Mouse (Mus musculus): ENCODE data around the gene Ptprq. TPM values are rescaled to one million over a fixed set of nuclear protein-coding genes. Genes with fewer than 3 reads are reported as not detected.

Ptprq gene
- total RNA-seq (2021) = under 1 TPM; 0.05 to 0.09 TPM
- long read RNA-seq, experiment 1 = 0 reads
- long read RNA-seq, experiment 2 = 0 reads

- Histone ChIP-seq H3K27ac (no peak within 1 kb of the TSS), H3K4me3 (no peak within 1 kb of the TSS)
- intact Hi-C loops (cut with DNase I) = no loop called here
- no peak for DNase-seq (ENCODE audit: extremely low spot score in 1 of 2, low spot score in 2 of 2)
- no peak for TF ChIP-seq CTCF (IDR thresholded peaks at IDR 0.05)
These were observed at the start of gene Ptprq for GRCm38 (mm10) chr10:107719806-107720205. Gene Ptprq, minus strand, starts transcription at chr10:107720051.

GRCm38 (mm10) chr10:107759624-107760023 lies 39.8 kb upstream of the Ptprq start:
- intact Hi-C loops (cut with DNase I) = no loop called here
- DNase-seq (ENCODE audit: extremely low spot score in 1 of 2, low spot score in 2 of 2) = no peak
- H3K4me3 ChIP-seq = no peak overlapping the region
- no peak for TF ChIP-seq CTCF (IDR thresholded peaks at IDR 0.05)
- H3K27ac ChIP-seq = no peak overlapping the region

- Histone ChIP-seq H3K4me3 (no peak overlapping the region), H3K27ac (no peak overlapping the region)
- no peak for DNase-seq (ENCODE audit: extremely low spot score in 1 of 2, low spot score in 2 of 2)
- no peak for TF ChIP-seq CTCF (IDR thresholded peaks at IDR 0.05)
- intact Hi-C loops (cut with DNase I) = no loop called here
These were observed 33.6 kb upstream of the Ptprq start for GRCm38 (mm10) chr10:107753471-107753870.

GRCm38 (mm10) chr10:107752351-107753143 lies 32.7 kb upstream of the Ptprq start:
- intact Hi-C loops (cut with DNase I) = loop anchor here (1.0 kb wide), 1 partner anchor 14 kb away; no protein-coding TSS in a partner anchor
- no peak overlapping the region for H3K4me3 ChIP-seq
- DNase-seq (ENCODE audit: extremely low spot score in 1 of 2, low spot score in 2 of 2) = peak; percentile 67 to 75
- TF ChIP-seq CTCF (IDR thresholded peaks at IDR 0.05) = no peak
- H3K27ac ChIP-seq = peak overlapping the region; percentile 38; the same call in 1 of the 2 replicates

GRCm38 (mm10) chr10:107751944-107752343 lies 32.1 kb upstream of the Ptprq start:
- no peak for TF ChIP-seq CTCF (IDR thresholded peaks at IDR 0.05)
- Histone ChIP-seq H3K27ac (peak overlapping the region; percentile 38; the same call in 1 of the 2 replicates), H3K4me3 (no peak overlapping the region)
- DNase-seq (ENCODE audit: extremely low spot score in 1 of 2, low spot score in 2 of 2) = no peak
- intact Hi-C loops (cut with DNase I) = loop anchor here (1.0 kb wide), 1 partner anchor 14 kb away; no protein-coding TSS in a partner anchor

GRCm38 (mm10) chr10:107747566-107747965 lies 27.7 kb upstream of the Ptprq start:
- H3K4me3 ChIP-seq = no peak overlapping the region
- peak; percentile 78 for TF ChIP-seq CTCF (IDR thresholded peaks at IDR 0.05)
- intact Hi-C loops (cut with DNase I) = loop anchor here (5.0 kb wide), 3 partner anchors 305 to 815 kb away; no protein-coding TSS in a partner anchor
- DNase-seq (ENCODE audit: extremely low spot score in 1 of 2, low spot score in 2 of 2) = peak in 1 of 2 experiments; percentile 22
- no peak overlapping the region for H3K27ac ChIP-seq

GRCm38 (mm10) chr10:107746717-107747116 lies 26.9 kb upstream of the Ptprq start:
- no peak overlapping the region for H3K27ac ChIP-seq
- H3K4me3 ChIP-seq = no peak overlapping the region
- no peak for DNase-seq (ENCODE audit: extremely low spot score in 1 of 2, low spot score in 2 of 2)
- no peak for TF ChIP-seq CTCF (IDR thresholded peaks at IDR 0.05)
- intact Hi-C loops (cut with DNase I) = loop anchor here (5.0 kb wide), 3 partner anchors 304 to 814 kb away; no protein-coding TSS in a partner anchor

- H3K27ac ChIP-seq = no peak overlapping the region
- no peak overlapping the region for H3K4me3 ChIP-seq
- no peak for TF ChIP-seq CTCF (IDR thresholded peaks at IDR 0.05)
- intact Hi-C loops (cut with DNase I) = no loop called here
- DNase-seq (ENCODE audit: extremely low spot score in 1 of 2, low spot score in 2 of 2) = no peak
These were observed 20.0 kb upstream of the Ptprq start for GRCm38 (mm10) chr10:107739815-107740214.

GRCm38 (mm10) chr10:107737743-107738142 lies 17.9 kb upstream of the Ptprq start:
- Histone ChIP-seq H3K4me3 (no peak overlapping the region), H3K27ac (no peak overlapping the region)
- DNase-seq (ENCODE audit: extremely low spot score in 1 of 2, low spot score in 2 of 2) = no peak
- intact Hi-C loops (cut with DNase I) = loop anchor here (1.0 kb wide), 1 partner anchor 15 kb away; no protein-coding TSS in a partner anchor
- TF ChIP-seq CTCF (IDR thresholded peaks at IDR 0.05) = no peak

- DNase-seq (ENCODE audit: extremely low spot score in 1 of 2, low spot score in 2 of 2) = no peak
- intact Hi-C loops (cut with DNase I) = no loop called here
- TF ChIP-seq CTCF (IDR thresholded peaks at IDR 0.05) = no peak
- Histone ChIP-seq H3K4me3 (no peak overlapping the region), H3K27ac (no peak overlapping the region)
These were observed 15.6 kb upstream of the Ptprq start for GRCm38 (mm10) chr10:107735448-107735847.

- no peak for DNase-seq (ENCODE audit: extremely low spot score in 1 of 2, low spot score in 2 of 2)
- intact Hi-C loops (cut with DNase I) = no loop called here
- no peak for TF ChIP-seq CTCF (IDR thresholded peaks at IDR 0.05)
- Histone ChIP-seq H3K4me3 (no peak overlapping the region), H3K27ac (no peak overlapping the region)
These were observed 14.5 kb upstream of the Ptprq start for GRCm38 (mm10) chr10:107734327-107734726.

- no peak overlapping the region for H3K27ac ChIP-seq
- no peak overlapping the region for H3K4me3 ChIP-seq
- TF ChIP-seq CTCF (IDR thresholded peaks at IDR 0.05) = no peak
- intact Hi-C loops (cut with DNase I) = no loop called here
- no peak for DNase-seq (ENCODE audit: extremely low spot score in 1 of 2, low spot score in 2 of 2)
These were observed 5.8 kb upstream of the Ptprq start for GRCm38 (mm10) chr10:107725631-107726030.
